Mouse (Mus musculus): ENCODE data around the gene Tor2a.

The Tor2a gene

DNA sequence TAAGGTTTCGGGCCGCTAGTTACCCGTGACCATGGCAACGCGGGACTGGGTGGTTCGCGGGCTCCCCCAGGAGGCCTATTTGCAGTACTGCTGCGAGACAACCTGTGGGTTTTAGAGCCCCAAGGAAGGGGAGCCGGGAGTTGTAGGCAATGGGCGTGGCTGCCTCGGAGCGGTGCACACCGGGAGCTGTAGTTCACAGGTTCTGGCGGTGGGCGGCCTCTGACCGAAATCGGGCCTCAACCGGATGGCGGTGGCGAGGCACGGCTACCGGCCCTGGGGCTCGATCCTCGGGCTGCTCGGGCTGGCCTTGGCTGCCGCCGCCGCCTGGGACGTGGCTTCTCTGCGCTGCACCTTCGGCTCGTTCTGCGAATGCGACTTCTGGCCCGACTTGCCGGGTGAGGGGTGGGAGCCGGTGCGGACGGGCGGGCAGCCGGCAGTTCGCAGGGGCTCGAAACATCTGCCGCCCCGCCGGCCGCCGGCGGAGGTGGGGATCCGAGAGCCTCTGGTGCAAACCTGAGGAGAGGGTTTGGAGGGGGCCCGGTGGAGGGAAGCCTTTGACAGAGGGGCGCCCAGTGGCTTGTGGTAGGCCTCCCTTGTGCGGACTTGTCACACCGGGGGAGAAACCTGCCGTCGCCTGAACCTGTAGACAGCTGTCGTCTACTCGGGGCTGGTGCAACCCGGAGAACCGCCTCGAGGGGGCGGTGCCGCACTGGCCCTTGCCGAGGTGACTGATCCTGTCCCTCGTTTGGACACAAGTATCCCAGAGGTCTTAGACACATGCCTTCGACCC lies at the start of gene Tor2a:
Gene Tor2a (plus strand): TSS at position 179 of the 790 bp plus-strand sequence.
- peak; percentile 97 for DNase-seq (ENCODE audit: low spot score)

DNA sequence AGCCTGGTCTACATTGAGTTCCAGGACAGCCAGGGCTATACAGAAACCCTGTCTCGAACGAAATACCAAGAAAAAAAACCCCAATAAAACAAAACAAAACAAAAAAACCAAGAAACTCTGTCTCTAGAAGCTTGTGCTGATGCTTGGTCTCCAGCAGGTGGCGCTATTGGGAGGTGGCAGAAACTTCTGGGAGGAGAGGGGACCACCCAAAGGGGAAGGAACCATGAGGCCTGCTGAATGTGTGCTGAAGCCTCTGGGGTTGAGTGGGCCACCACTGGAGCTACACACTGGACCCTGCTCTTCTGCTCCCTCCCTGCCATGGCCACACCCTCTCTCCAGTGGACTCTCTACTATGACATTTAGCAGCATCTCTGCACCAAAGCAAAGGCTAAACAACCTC lies 48.4 kb upstream of the Tor2a start:
- DNase-seq (ENCODE audit: low spot score): no peak

DNA sequence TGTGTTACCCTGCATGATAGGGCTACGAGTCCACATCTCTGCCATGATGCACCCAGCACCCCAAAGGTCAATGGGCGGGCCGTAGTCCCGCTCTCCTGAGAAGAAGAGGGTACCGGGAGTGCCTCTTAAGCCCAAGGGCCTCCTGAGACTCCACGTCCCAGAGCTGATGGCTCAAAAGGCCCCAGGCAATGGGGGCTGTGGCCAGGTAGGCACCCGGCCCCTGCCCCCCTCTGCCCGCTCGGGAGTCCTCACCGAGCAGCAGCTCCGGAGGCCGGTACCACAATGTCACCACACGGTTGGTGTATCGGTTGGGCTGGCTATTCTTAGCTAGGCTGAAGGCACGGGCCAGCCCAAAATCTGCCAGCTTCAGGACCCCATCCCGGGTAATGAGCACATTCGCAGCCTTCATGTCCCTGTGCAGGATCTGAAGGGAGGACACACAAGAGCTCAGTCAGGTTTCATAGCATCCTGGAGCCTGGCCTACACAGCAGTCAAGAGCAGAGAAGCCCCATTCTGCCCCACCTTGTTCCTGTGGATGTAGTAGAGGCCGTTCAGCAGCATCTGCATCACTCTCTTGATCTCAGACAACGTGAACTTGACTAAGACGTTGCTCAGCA lies 47.4 kb upstream of the Tor2a start:
- DNase-seq (ENCODE audit: low spot score): no peak

DNA sequence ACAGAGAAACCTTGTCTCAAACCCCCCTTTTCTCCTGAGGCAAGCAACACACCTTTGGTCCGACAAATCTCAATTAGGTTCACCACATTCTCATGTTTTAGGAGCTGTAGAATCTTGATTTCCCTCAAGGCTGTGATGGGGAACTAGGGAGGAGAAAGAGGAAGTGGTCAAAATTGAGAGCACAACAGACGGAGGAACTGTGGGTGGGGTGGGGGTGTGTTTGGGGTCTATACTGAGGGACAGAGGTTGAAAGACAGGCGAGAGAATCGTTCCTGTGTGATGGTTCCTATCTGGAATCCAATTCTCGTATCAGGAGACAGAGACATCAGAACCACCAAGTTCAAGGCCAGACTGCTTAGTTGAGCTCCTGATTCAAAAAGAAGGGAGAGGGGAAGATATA lies 46.6 kb upstream of the Tor2a start:
- DNase-seq (ENCODE audit: low spot score): no peak

DNA sequence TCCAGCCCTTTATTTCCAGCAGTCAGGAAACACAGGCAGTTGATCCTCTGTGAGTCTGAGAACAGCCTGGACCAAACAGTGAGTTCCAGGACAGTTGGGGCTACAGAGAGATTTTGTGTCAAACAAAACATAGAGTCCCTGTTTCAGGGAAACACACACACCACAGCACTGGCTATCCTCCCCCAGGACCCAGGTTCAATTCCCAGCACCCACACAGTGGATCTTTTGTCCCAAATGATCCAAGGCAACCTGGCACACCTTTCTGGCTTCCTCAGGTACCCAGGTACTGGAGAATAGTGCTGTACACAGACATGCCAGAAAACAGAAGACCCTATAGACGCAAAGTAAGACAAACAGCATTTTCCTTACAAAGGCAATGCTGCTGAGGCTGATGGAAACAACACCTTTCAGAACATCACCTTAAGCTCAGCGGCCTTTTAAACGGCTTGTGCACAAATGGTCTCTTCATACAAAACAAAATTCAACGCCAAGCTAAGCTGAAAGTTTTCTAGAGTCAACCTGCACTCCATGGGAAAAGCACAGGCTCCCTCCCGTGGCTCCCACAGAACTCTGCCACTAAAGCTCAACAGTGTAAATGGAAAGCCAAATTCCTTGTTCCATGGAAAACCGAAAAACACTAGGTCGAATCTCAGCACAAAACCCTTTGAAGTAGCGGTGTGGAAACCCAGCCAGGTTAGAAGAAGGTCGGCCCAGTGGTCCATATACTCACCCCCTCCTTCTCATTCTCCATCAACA lies 45.6 kb upstream of the Tor2a start:
- DNase-seq (ENCODE audit: low spot score): no peak

DNA sequence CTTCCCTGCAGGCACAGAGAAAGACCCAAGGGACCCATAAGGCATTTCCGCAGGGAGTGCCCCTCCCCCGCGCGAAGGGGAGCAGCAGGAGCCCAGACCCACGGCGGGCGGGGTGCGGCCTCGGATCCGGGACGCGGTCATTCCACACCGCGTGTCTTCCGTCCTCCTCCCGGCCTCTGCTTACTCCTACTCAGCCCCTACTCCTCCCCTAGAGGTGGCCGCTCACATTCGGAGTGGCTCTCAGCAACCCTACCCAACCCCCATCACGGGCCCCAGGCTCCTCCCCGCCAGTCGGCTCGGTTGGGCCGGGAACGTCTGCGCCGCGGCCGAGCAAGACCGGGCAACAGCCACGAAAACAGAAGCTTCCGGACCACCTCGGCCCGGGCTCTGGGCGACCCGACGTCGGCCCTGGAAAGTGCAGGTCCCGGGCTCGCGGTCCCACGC lies 44.9 kb upstream of the Tor2a start:
- peak; percentile 71 for DNase-seq (ENCODE audit: low spot score)

DNA sequence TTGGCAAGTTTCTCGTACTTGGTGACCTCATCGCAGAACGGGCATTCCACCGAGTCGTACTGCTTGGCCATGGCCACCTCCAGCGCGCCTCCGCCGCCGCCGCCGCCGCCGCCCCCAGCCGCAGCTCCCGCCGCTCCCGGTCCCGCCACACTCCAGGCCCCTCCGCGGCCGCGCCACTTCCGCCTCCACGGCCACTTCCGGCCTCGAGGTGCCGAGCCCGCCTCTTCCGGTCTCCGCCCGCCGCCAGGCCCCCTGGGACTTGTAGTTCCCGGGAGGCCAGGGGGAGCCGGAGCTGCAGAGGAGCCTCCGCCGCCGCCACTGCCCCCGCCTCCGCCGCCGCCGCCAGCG lies 44.5 kb upstream of the Tor2a start:
- DNase-seq (ENCODE audit: low spot score): peak; percentile 95

DNA sequence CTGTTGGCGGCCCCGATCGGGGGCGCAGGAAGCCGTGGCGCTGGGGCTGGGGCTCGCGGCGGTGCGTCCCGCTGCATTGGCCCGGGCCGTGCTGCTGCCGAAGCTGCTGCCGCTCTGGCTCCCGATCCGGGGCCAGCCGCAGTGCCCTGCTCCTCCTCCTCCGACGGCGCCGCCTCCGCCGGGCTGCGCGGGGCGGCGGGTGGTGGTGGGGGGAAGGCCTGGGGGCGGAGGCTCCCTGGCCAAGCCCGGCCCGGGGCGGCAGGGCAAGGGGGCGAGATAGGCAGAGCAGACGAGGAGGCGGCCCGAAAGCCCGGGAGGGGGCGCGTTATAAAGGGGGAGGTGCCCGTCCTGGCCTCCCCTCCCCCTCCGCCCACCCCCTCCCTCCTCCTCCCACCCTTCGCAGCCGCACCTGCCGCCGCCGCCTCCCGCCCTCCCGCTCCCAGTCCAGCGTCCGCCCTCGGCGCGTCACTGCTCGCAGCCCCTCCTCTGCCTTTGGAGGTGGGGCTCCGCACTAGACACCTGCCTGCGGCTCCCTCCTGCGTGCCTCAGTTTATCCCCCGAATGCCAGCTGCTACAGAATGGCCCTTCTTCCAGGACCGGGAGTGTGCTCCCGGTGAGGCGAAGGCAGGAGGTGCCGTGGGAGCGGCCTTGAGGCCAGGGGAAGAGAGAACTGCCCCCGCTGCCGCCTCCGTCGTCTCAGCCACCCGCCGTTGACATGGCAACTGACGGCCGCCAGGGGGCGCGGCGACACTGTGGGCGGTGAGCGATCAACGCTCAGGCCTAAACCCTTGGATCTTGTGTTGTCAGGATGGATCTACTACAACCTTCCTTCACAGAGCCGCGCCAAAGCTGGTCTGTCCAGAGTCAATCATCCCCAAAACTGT lies 43.9 kb upstream of the Tor2a start, which contains the start of gene Cdk9:
Gene Cdk9 (minus strand): TSS at position 143 of the 884 bp plus-strand sequence.
- peak; percentile 93 for DNase-seq (ENCODE audit: low spot score)

DNA sequence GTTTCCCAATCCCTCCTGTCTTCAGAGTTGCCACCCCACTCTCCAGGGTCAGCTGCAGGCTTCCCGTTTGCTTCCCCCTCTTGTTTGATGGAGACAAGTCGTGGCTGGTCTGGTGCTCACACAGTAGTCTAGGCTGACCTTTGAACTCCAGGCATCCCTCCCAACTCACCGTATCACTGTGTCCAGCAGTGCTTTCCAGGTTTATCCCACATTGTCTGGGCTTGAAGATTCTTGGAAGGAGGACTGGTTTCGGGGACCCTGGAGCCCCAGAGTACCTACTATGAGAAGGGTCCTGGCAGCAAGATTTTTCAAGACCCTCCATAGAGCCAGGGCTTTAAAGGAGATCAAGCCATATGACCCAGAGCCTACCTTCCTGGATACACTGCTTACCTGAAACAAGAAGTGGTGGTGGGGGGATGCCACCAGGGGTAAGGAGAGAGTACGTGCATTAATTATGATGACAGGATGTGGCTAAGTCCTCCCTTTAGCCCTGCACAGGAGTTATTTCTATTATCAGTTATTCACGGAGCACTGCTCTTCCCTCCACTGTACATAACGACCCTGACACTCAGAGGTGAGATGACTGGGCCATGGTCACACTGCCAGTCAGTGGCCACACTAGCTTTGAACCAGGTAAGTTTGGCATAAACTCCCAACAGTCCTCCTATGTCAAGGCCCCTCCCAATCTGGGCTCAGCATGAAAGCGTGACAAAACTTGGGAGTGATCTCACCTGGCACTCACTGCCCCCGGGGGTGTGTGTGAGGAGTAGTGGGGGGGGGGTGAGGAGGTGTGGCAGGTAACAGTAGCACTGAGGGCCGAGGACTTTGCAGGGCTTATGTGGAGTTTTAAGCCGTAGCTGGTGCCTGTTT lies 42.7 kb upstream of the Tor2a start:
- DNase-seq (ENCODE audit: low spot score): no peak

DNA sequence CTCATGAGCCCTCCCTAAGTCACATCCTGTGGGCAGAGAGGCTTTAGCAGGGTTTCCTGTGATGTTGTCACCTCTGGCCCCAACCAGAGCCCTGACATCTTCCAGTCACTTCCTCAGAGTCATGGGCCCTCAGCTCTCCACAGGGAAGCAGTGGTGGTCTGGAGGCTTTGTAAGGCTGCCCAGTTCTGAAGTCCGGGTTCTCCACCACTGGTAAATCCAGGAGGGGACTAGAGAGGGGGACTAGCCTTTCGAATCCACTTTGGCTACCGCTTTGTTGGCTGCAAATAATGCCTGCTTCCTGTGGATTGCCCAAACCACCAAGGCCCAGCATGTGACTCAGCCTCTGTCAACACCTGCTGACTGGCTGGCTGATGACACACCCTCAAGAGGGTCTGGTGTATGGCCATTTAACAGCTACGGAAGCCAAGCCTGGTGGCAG lies 42.0 kb upstream of the Tor2a start:
- no peak for DNase-seq (ENCODE audit: low spot score)

DNA sequence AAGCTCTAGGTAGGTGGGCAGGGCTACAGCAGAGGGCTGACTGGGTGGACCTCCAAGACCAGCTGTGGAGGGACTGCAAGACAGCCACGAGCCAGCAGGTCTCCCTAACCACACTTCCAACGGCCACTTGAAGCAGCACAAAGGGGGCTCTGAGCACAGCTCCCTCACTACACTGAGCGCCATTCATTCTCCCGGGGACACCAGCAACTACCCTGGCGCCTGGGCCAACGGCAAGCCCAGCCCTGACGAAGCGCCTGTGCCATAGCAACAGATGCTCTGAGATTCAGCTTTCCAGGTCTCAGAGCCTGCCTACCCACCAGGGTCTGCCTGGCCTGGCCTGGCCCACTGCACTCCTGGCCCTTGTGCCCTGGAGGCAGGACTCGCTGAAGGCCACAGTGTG lies 38.3 kb upstream of the Tor2a start:
- no peak for DNase-seq (ENCODE audit: low spot score)

DNA sequence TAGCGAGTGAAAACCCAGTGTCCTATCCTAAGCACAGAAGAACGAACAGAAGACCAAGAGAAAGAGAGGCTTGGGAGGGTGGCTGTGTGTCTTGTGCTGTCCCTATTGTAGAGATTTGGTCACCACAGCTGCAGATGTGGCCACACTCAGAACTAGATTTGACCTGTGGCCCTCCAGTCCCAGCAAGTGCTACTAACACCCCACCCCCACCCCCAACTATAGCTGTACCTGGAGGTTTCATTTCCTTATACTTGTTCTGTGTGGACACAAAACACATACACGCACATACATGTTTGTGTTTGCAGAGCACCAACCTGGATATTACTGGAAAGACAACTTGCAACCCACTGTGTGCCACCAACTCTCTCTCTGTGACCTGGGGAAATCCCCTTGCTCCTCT lies 37.0 kb upstream of the Tor2a start:
- DNase-seq (ENCODE audit: low spot score): no peak

DNA sequence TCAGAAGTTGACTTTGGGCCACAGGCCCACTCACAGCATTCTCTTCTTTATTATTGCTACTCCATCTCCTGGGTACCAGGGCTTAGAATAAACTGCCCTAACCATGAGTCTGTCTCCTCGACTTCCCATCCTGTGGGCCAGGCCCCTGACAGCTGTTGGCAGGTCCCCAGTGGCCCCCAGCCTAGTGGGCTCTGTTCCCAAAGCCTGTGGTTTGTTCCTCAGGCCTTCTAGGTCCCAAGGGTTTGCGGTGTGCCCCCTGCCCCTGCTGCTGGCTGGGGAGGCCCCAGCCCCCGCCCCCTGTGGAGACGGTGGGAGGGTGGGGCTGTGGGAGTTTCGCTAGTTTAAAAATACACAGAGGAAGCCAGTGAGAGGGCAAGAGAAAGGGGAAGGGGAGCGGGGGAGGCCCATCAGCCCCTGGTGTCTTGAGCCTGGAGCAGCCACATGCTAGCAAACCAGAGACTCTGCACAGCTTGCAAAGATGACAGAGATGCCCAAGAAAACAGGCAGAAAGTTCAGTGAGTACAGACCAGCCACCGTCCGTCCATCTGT lies 36.3 kb upstream of the Tor2a start, which contains the start of gene Sh2d3c:
Gene Sh2d3c (plus strand): TSS at position 375 of the 549 bp plus-strand sequence.
- DNase-seq (ENCODE audit: low spot score): no peak

DNA sequence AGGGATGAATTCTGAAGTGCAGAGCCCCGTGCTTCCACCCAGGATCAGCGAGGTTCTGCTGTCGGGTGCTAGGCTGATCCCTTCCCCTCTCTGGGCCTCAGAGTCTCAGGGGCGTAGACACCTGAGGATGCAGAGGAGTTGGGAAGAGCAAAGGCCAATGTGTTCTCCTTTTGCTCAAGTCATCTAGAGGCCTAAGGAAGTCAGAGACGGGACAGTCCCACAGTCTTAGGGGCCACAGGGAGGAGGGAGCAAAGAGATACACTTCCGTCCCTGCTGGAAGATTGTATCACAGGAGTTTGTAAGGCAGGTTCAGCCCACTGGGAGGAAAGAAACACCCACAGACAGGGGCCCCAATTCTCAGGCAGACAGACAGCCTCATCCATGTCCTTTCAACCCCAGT lies 35.0 kb upstream of the Tor2a start:
- no peak for DNase-seq (ENCODE audit: low spot score)

DNA sequence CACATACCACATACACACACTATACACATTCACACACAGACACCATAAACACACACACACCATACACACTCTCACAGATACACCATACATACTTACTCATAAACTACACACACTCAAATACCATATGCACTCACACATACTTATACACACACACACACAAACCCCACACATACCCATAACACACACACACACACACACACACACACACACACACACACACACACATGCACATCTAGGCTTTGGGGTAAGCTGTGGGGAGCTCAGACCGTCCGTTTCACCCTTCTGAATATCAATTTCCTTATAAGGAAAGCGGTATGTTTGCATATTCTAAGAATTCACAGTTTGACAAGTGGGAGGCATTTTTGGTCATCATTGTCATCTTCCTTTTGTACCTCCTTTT lies 34.5 kb upstream of the Tor2a start:
- DNase-seq (ENCODE audit: low spot score): no peak

DNA sequence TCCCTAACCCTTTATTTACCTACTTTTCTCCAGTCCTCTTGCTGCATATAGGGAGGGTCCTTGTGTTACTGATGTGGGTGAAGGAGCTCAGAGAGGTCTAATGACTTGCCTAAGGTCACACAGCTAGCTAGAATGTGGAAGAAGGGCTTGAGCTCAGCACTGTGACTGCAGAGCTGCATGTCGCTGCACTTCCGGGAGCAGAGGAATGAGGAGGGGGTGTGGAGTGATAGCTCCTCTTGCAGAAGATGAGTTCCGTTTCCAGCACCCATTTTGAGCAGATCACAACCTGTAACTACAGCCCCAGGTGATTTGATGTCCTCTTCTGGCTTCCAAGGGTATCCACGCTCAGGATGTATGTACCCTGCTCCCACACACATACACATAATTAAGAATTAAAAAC lies 32.9 kb upstream of the Tor2a start:
- DNase-seq (ENCODE audit: low spot score): no peak

DNA sequence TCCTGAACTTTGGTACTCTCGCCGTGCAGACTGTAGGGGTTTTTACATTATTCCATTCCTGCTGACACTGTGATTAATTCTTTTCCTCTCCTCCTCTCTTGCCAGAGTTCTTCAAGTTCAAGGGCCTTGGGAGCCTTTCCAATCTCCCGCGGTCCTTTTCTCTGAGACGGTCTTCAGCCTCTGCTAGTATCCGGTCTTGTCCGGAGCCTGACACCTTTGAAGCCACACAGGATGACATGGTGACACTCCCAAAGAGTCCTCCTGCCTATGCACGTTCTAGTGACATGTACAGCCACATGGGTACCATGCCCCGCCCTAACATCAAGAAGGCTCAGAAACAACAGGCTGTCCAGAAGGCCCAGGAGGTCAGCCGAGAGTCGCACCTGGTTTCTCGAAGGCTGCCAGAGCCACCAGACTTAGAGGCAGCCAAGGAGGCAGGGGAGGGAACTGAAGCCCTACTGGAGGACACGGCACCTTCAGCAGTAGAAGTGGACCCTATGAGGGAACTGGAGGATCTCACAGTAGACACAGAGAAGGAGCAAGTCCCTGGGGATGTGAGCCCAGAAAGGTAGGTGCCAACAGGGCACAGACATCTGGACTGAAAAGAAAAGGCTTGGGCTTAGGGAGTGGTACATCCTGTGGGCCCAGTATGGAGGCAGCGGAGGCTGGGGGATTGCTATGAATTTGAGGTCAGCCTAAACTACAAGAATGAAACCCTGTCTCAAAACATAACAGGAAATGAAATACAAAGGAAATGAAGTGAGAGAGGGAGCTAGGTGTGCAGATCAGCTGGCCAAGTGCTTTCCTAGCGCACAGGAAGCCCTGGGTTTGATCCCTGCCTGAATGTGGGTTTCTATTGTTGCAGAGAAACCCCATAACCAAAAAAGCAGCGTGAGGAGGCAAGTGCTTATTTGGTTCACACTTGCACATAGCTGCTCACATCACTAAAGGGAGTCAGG lies 31.9 kb upstream of the Tor2a start:
- DNase-seq (ENCODE audit: low spot score): no peak

DNA sequence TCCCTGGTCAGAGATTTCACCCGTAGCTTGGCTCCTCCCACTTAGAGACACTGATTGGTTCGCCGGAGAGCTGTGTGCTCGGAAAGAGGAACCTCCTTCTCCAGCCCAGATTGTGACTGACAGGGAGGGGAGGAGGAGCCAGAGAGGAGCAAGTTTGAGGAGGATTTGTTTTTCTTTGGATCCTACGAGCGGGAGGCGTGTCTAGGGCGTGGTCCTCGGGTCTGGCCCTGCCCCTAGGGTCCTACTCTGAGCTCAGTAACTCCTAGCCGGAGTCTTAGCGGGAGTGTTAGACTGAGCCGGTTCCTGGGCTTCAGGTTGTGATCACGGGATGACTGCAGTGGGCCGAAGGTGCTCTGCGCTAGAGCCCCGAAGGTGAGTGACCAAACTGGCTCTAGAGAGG lies 29.6 kb upstream of the Tor2a start:
- DNase-seq (ENCODE audit: low spot score): peak; percentile 87

DNA sequence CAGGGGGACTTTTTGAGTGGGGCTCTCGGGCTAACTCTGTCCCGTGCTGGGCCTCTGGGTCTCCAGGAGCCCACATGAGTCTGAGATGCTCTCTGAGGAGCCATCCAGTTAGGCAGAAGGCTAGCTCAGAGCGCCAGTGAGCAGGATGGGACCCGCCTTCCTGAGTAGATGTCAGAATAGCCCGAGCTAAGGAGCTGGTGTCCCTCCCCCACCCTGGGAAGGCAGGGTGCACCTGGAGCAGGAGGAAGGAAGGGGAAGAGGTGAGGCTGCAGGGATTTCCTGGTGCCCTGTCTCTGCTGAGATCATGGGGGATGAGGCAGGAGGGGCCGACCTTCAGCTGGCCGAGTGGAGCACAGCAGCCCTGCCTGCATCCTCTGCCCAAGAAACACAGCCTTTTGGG lies 28.6 kb upstream of the Tor2a start:
- DNase-seq (ENCODE audit: low spot score): no peak
